Mouse (Mus musculus): Measurements from ENCODE around the gene Syt9. TPM values are rescaled to one million over a fixed set of nuclear protein-coding genes. Genes with fewer than 3 reads are reported as not detected.

Syt9 gene
- polyA plus RNA-seq, 1 experiment: 0.21 TPM

- DNase-seq: no peak
- peaks cover 2% of the 10 kb centered on the region; the same call in 1 of the 2 replicates for H3K4me1 ChIP-seq (ENCODE audit: control insufficient read depth, insufficient read depth, low read length)
- H3K4me3 ChIP-seq (replicated peaks; ENCODE audit: extremely low read depth, low read depth, low read length): no peak overlapping the region
- WGBS: 64% methylated on average over 3 of the region's 3 CpGs
- no peak for TF ChIP-seq CTCF (IDR thresholded peaks at IDR 0.05; ENCODE audit: insufficient read depth, low read length)
- TF ChIP-seq POLR2A (IDR thresholded peaks at IDR 0.05; ENCODE audit: borderline replicate concordance, extremely low read depth, low read depth, low read length): no peak
Measured at GRCm38 (mm10) chr7:107561584-107561983, 191.1 kb downstream of the Syt9 start.

GRCm38 (mm10) chr7:107563727-107564126 lies 193.2 kb downstream of the Syt9 start:
- 54% methylated on average over 2 of the region's 2 CpGs for WGBS
- no peak for DNase-seq
- Histone ChIP-seq H3K4me3 (replicated peaks; ENCODE audit: extremely low read depth, low read depth, low read length) (no peak overlapping the region), H3K4me1 (ENCODE audit: control insufficient read depth, insufficient read depth, low read length) (peaks cover 2% of the 10 kb centered on the region; the same call in 1 of the 2 replicates)
- no peak for TF ChIP-seq POLR2A (IDR thresholded peaks at IDR 0.05; ENCODE audit: borderline replicate concordance, extremely low read depth, low read depth, low read length)
- no peak for TF ChIP-seq CTCF (IDR thresholded peaks at IDR 0.05; ENCODE audit: insufficient read depth, low read length)

GRCm38 (mm10) chr7:107567261-107567671 lies 196.7 kb downstream of the Syt9 start, which contains the start of gene Olfml1:
Gene Olfml1 (plus strand): TSS chr7:107567446.
- no peak for DNase-seq
- TF ChIP-seq CTCF (IDR thresholded peaks at IDR 0.05; ENCODE audit: insufficient read depth, low read length) (no peak), POLR2A (IDR thresholded peaks at IDR 0.05; ENCODE audit: borderline replicate concordance, extremely low read depth, low read depth, low read length) (no peak)
- peak within 1 kb of the TSS; percentile 61 for H3K4me3 ChIP-seq (replicated peaks; ENCODE audit: extremely low read depth, low read depth, low read length)
- 42% methylated on average over 7 of the region's 7 CpGs for WGBS
- no peaks in the 10 kb centered on the region for H3K4me1 ChIP-seq (ENCODE audit: control insufficient read depth, insufficient read depth, low read length)

GRCm38 (mm10) chr7:107567674-107568073 lies 197.1 kb downstream of the Syt9 start:
- DNase-seq: no peak
- no peak for TF ChIP-seq POLR2A (IDR thresholded peaks at IDR 0.05; ENCODE audit: borderline replicate concordance, extremely low read depth, low read depth, low read length)
- TF ChIP-seq CTCF (IDR thresholded peaks at IDR 0.05; ENCODE audit: insufficient read depth, low read length): no peak
- Histone ChIP-seq H3K4me1 (ENCODE audit: control insufficient read depth, insufficient read depth, low read length) (no peaks in the 10 kb centered on the region), H3K4me3 (replicated peaks; ENCODE audit: extremely low read depth, low read depth, low read length) (peak overlapping the region; percentile 61)
- 51% methylated on average over 5 of the region's 5 CpGs for WGBS

- Histone ChIP-seq H3K4me3 (replicated peaks; ENCODE audit: extremely low read depth, low read depth, low read length) (peak overlapping the region; percentile 25), H3K4me1 (ENCODE audit: control insufficient read depth, insufficient read depth, low read length) (no peaks in the 10 kb centered on the region; the same call in none of the 2 replicates)
- WGBS: 45% methylated on average over 4 of the region's 4 CpGs
- DNase-seq: no peak
- TF ChIP-seq CTCF (IDR thresholded peaks at IDR 0.05; ENCODE audit: insufficient read depth, low read length): no peak
- TF ChIP-seq POLR2A (IDR thresholded peaks at IDR 0.05; ENCODE audit: borderline replicate concordance, extremely low read depth, low read depth, low read length): no peak
Measured at GRCm38 (mm10) chr7:107568971-107569370, 198.4 kb downstream of the Syt9 start.

GRCm38 (mm10) chr7:107573856-107574255 lies 203.3 kb downstream of the Syt9 start:
- WGBS: 59% methylated on average over 2 of the region's 2 CpGs
- no peaks in the 10 kb centered on the region; the same call in none of the 2 replicates for H3K4me1 ChIP-seq (ENCODE audit: control insufficient read depth, insufficient read depth, low read length)
- no peak for DNase-seq
- no peak overlapping the region for H3K4me3 ChIP-seq (replicated peaks; ENCODE audit: extremely low read depth, low read depth, low read length)
- TF ChIP-seq CTCF (IDR thresholded peaks at IDR 0.05; ENCODE audit: insufficient read depth, low read length) (peak; percentile 22; the same call in 1 of the 2 replicates), POLR2A (IDR thresholded peaks at IDR 0.05; ENCODE audit: borderline replicate concordance, extremely low read depth, low read depth, low read length) (no peak)

- Histone ChIP-seq H3K4me1 (ENCODE audit: control insufficient read depth, insufficient read depth, low read length) (no peaks in the 10 kb centered on the region; the same call in none of the 2 replicates), H3K4me3 (replicated peaks; ENCODE audit: extremely low read depth, low read depth, low read length) (no peak overlapping the region)
- WGBS: 48% methylated on average over 3 of the region's 3 CpGs
- no peak for TF ChIP-seq CTCF (IDR thresholded peaks at IDR 0.05; ENCODE audit: insufficient read depth, low read length)
- no peak for TF ChIP-seq POLR2A (IDR thresholded peaks at IDR 0.05; ENCODE audit: borderline replicate concordance, extremely low read depth, low read depth, low read length)
- no peak for DNase-seq
Measured at GRCm38 (mm10) chr7:107574276-107574675, 203.7 kb downstream of the Syt9 start.

GRCm38 (mm10) chr7:107592641-107593040 lies 222.1 kb downstream of the Syt9 start:
- WGBS: 31% methylated on average over 2 of the region's 2 CpGs
- no peak for DNase-seq
- H3K4me1 ChIP-seq (ENCODE audit: control insufficient read depth, insufficient read depth, low read length): peaks cover 3% of the 10 kb centered on the region; the same call in 1 of the 2 replicates
- TF ChIP-seq POLR2A (IDR thresholded peaks at IDR 0.05; ENCODE audit: borderline replicate concordance, extremely low read depth, low read depth, low read length) (no peak), CTCF (IDR thresholded peaks at IDR 0.05; ENCODE audit: insufficient read depth, low read length) (no peak)
- no peak overlapping the region for H3K4me3 ChIP-seq (replicated peaks; ENCODE audit: extremely low read depth, low read depth, low read length)

GRCm38 (mm10) chr7:107593904-107594303 lies 223.4 kb downstream of the Syt9 start:
- Histone ChIP-seq H3K4me1 (ENCODE audit: control insufficient read depth, insufficient read depth, low read length) (peaks cover 3% of the 10 kb centered on the region; the same call in 1 of the 2 replicates), H3K4me3 (replicated peaks; ENCODE audit: extremely low read depth, low read depth, low read length) (no peak overlapping the region)
- TF ChIP-seq POLR2A (IDR thresholded peaks at IDR 0.05; ENCODE audit: borderline replicate concordance, extremely low read depth, low read depth, low read length) (no peak), CTCF (IDR thresholded peaks at IDR 0.05; ENCODE audit: insufficient read depth, low read length) (no peak)
- WGBS: 30% methylated on average over 7 of the region's 7 CpGs
- DNase-seq: no peak

- DNase-seq: peak; percentile 53
- H3K4me1 ChIP-seq (ENCODE audit: control insufficient read depth, insufficient read depth, low read length): peaks cover 3% of the 10 kb centered on the region; the same call in 1 of the 2 replicates
- 1% methylated on average over 16 of the region's 16 CpGs for WGBS
- H3K4me3 ChIP-seq (replicated peaks; ENCODE audit: extremely low read depth, low read depth, low read length): peak overlapping the region; percentile 76
- TF ChIP-seq CTCF (IDR thresholded peaks at IDR 0.05; ENCODE audit: insufficient read depth, low read length): 0 out of 2 replicates have a peak, but pooled peaks have one; percentile 3
- TF ChIP-seq POLR2A (IDR thresholded peaks at IDR 0.05; ENCODE audit: borderline replicate concordance, extremely low read depth, low read depth, low read length): no peak
Measured at GRCm38 (mm10) chr7:107594325-107594856, 223.9 kb downstream of the Syt9 start.

Measured in lung, adult 2 months (tissue).